Comparison of ENCODE assay signal across 8 mouse cellular contexts in genomic region chr14:25587487-25588001, GRCm38 (mm10).
DNase-seq lines count a peak whose midpoint lies in the region; ATAC-seq and TF ChIP-seq lines count a peak whose summit lies in the region.

No protein-coding gene starts in this region.

- H3K36me3 ChIP-seq in heart, embryonic 12.5 days, result peaks cover 34% of the 10 kb centered on the region
- H3K36me3 ChIP-seq in kidney, embryonic 15.5 days, result peaks cover 40% of the 10 kb centered on the region

- peak overlapping the region; percentile 33 for H3K27ac ChIP-seq in cortical plate, adult 2 months (ENCODE audit: insufficient read depth, low read length)
- H3K27ac ChIP-seq in heart, embryonic 12.5 days (ENCODE audit: poor library complexity, severe bottlenecking), result peak overlapping the region; percentile 95
- peak overlapping the region; percentile 93 for H3K27ac ChIP-seq in kidney, embryonic 15.5 days

- TF ChIP-seq CTCF in cortical plate, adult 2 months (IDR thresholded peaks at IDR 0.05; ENCODE audit: extremely low read depth, insufficient read depth, low read length), result no peak

- H3K4me3 ChIP-seq in cortical plate, adult 2 months (ENCODE audit: insufficient read depth, low read length), result no peak overlapping the region
- no peak overlapping the region for H3K4me3 ChIP-seq in heart, embryonic 12.5 days
- H3K4me3 ChIP-seq in kidney, embryonic 15.5 days (replicated peaks), result no peak overlapping the region

- no peak for TF ChIP-seq POLR2A in cortical plate, adult 2 months (IDR thresholded peaks at IDR 0.05; ENCODE audit: extremely low read depth, insufficient read depth, low read length)

- no peaks in the 10 kb centered on the region for H3K27me3 ChIP-seq in heart, embryonic 12.5 days (replicated peaks)
- no peaks in the 10 kb centered on the region for H3K27me3 ChIP-seq in kidney, embryonic 15.5 days

- no peaks in the 10 kb centered on the region for H3K9me3 ChIP-seq in heart, embryonic 12.5 days (replicated peaks)
- no peaks in the 10 kb centered on the region for H3K9me3 ChIP-seq in kidney, embryonic 15.5 days (replicated peaks)

- peaks cover 27% of the 10 kb centered on the region for H3K4me1 ChIP-seq in cortical plate, adult 2 months (ENCODE audit: control insufficient read depth, insufficient read depth, low read length)
- peaks cover 85% of the 10 kb centered on the region for H3K4me1 ChIP-seq in heart, embryonic 12.5 days (replicated peaks)
- H3K4me1 ChIP-seq in kidney, embryonic 15.5 days, result peaks cover 66% of the 10 kb centered on the region

- peak; percentile 41 to 44 for DNase-seq in left cerebral cortex, postnatal 36 days (ENCODE audit: low spot score in 2 of 2)
- DNase-seq in left cerebral cortex, adult 11 months (ENCODE audit: low spot score), result no peak
- DNase-seq in lung, postnatal 10 days, result peak; percentile 80
- DNase-seq in retina, postnatal 1 day, result peak; percentile 92
- DNase-seq in gastrocnemius, postnatal 25 days, result no peak

- H3K4me2 ChIP-seq in heart, embryonic 12.5 days, result peak overlapping the region; percentile 36
- H3K4me2 ChIP-seq in kidney, embryonic 15.5 days, result peak overlapping the region; percentile 19; the same call in 1 of the 2 replicates

- intact Hi-C loops in left cerebral cortex, postnatal 36 days (cut with DNase I), result no loop called here

- peak; percentile 61; the same call in 1 of the 2 replicates for ATAC-seq in heart, embryonic 12.5 days (ENCODE audit: insufficient number of reproducible peaks, low FRiP score)
- ATAC-seq in kidney, embryonic 15.5 days (replicated peaks; ENCODE audit: low FRiP score), result peak; percentile 70

- WGBS in heart, embryonic 12.5 days, result 10% methylated on average over 6 of the region's 6 CpGs
- WGBS in kidney, embryonic 15.5 days, result 5% methylated on average over 6 of the region's 6 CpGs

- peak overlapping the region; percentile 60 for H3K9ac ChIP-seq in heart, embryonic 12.5 days
- no peak overlapping the region for H3K9ac ChIP-seq in kidney, embryonic 15.5 days

Comparison
In these comparisons a context has a peak if more than half of its experiments do, and no peak if none do; other contexts are left out.
1. DNase-seq: peak in left cerebral cortex, postnatal 36 days (2 of 2), lung, postnatal 10 days (single experiment) and retina, postnatal 1 day (single experiment); none in left cerebral cortex, adult 11 months (single experiment) and gastrocnemius, postnatal 25 days (single experiment).
2. H3K27ac ChIP-seq: peak in every context shown above with its lines; median percentile 95 in heart, embryonic 12.5 days; 93 in kidney, embryonic 15.5 days; 33 in cortical plate, adult 2 months.